Comparison of ENCODE assay signal across 8 mouse cellular contexts in the genomic region with DNA sequence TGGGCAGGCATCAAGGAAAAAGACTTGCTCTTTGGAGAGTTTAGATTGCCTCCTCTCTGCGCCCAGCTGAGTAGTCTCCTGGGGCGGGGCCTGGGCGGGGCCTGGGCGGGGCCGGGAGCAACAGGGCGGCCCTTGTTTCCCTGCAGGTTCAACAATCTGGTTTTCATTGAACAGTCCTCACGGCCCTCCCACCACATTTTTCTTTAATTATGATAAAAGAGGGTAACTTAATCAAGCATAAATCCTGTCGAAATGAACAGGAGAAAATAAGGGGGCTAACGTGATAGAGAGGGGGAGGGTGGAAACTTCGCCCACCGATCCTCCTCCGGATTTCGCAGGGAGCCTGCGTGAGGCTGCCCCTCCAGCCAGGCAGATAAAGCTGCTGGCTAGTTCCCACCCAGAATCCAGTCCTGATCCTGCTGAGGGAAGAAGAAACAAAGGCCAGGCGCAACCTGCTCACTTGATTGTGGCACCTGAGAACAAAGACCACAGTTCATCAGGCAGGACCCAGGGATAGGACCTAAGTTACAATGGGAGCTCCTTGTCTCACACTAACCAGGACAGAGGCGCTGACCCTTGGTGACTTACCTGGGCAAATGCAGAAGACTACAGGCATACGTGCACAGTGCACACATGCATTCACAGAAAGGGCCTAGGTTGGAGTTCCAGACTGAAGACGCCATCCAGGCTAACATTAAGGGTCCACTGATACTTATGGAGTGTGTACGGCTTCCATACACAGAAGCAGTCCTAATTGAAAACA.
DNase-seq lines count a peak whose midpoint lies in the region; ATAC-seq lines count a peak whose summit lies in the region.

No protein-coding gene starts in this region.

- H3K4me1 ChIP-seq in midbrain, embryonic 11.5 days (ENCODE audit: control insufficient read depth, insufficient read depth, low read length) = peaks cover 8% of the 10 kb centered on the region

- no peaks in the 10 kb centered on the region for H3K36me3 ChIP-seq in midbrain, embryonic 11.5 days (ENCODE audit: control insufficient read depth, insufficient read depth, low read length)

- H3K9me3 ChIP-seq in midbrain, embryonic 11.5 days (ENCODE audit: control insufficient read depth, low read length) = no peaks in the 10 kb centered on the region

- WGBS in midbrain, embryonic 11.5 days = 11% methylated on average over 19 of the region's 19 CpGs

- no peaks in the 10 kb centered on the region for H3K27me3 ChIP-seq in midbrain, embryonic 11.5 days (ENCODE audit: control insufficient read depth, insufficient read depth, low read length)

- peak; percentile 65; the same call in 1 of the 2 replicates for ATAC-seq in frontal cortex, adult (ENCODE audit: low TSS enrichment)
- peak; percentile 87 for ATAC-seq in midbrain, embryonic 11.5 days (ENCODE audit: low FRiP score)

- H3K4me2 ChIP-seq in midbrain, embryonic 11.5 days = peak overlapping the region; percentile 45

- peak overlapping the region; percentile 43 for H3K9ac ChIP-seq in midbrain, embryonic 11.5 days (ENCODE audit: low read length)

- H3K4me3 ChIP-seq in midbrain, embryonic 11.5 days (ENCODE audit: low read depth, low read length) = peak overlapping the region; percentile 31

- no peak for DNase-seq in frontal cortex, postnatal 14 days (ENCODE audit: low spot score in 2 of 2)
- DNase-seq in Muller cell, postnatal 12 days (ENCODE audit: inconsistent ontology term) = peak; percentile 88
- peak; percentile 74 for DNase-seq in forelimb bud, embryonic 11.5 days (ENCODE audit: low read depth, low spot score)
- DNase-seq in midbrain, embryonic 11.5 days (ENCODE audit: low spot score, missing footprints) = peak; percentile 95
- DNase-seq in spleen, postnatal 10 days (ENCODE audit: low spot score in 2 of 2) = no peak
- DNase-seq in right cerebral cortex, postnatal 4 days = no peak
- DNase-seq in heart, adult 11 months = no peak

- no peak overlapping the region for H3K27ac ChIP-seq in midbrain, embryonic 11.5 days (ENCODE audit: low read depth, low read length)

Comparison
In these comparisons a context has a peak if more than half of its experiments do, and no peak if none do; other contexts are left out.
1. DNase-seq: peak in Muller cell, postnatal 12 days (single experiment), forelimb bud, embryonic 11.5 days (single experiment) and midbrain, embryonic 11.5 days (single experiment); none in frontal cortex, postnatal 14 days (0 of 2), spleen, postnatal 10 days (0 of 2), right cerebral cortex, postnatal 4 days (single experiment) and heart, adult 11 months (single experiment).